Comparison of ENCODE assay signal across 23 mouse cellular contexts in the genomic region with DNA sequence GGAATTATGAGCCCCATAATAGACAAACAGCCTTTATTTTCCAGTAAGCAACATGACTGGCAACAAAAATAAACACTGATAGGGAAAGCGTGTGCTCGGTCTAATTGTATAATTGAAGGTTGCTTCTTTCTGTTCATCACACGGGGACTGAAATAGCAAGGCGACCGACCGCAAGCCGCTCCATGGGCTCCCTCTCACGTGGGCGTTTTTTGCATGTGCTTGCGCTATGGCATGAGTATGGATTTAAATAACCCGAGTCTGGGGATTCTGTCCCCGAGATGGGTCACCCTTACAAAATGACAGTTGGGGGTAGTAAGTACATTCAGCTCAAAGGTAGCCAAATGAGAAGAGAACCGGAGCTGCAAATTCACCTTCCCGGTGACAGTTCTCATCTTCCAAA.
"Had no signal": no experiment of that assay in that cellular context is flagged by ENCODE, and none has a peak within 500 bp of the region (broad histone marks: within the 10 kb centered on the region; RNA-seq: fewer than 3 reads in every experiment).

No protein-coding gene starts in this region.

- H3K36me3 ChIP-seq: limb, embryonic 12.5 days; limb, embryonic 15.5 days; midbrain, embryonic 10.5 days; neural tube, embryonic 12.5 days; neural tube, embryonic 15.5 days had no signal

- H3K9ac ChIP-seq: limb, embryonic 12.5 days; limb, embryonic 15.5 days; liver, embryonic 14.5 days; liver, postnatal 0 days; lung, embryonic 14.5 days; neural tube, embryonic 12.5 days; neural tube, embryonic 15.5 days had no signal

- H3K4me1 ChIP-seq: limb, embryonic 12.5 days; limb, embryonic 15.5 days; megakaryocyte, embryonic 14.5 days; neural tube, embryonic 12.5 days had no signal

- H3K27me3 ChIP-seq: limb, embryonic 12.5 days; limb, embryonic 15.5 days; megakaryocyte, embryonic 14.5 days; neural tube, embryonic 12.5 days; neural tube, embryonic 15.5 days had no signal

- ATAC-seq: liver, postnatal 0 days; lung, postnatal 0 days had no signal

- H3K4me3 ChIP-seq: limb, embryonic 12.5 days; limb, embryonic 15.5 days; megakaryocyte, embryonic 14.5 days; midbrain, embryonic 10.5 days; neural tube, embryonic 12.5 days; neural tube, embryonic 15.5 days had no signal

- DNase-seq: kidney, postnatal 14 days; kidney, postnatal 4 days; left cerebral cortex, postnatal 4 days; liver, postnatal 0 days; lung, embryonic 14.5 days; midbrain, embryonic 14.5 days; right cerebral cortex, adult 18-20 months; right cerebral cortex, postnatal 14 days; right cerebral cortex, postnatal 4 days; thymus, adult 2 months; thymus, postnatal 14 days; thymus, postnatal 4 days had no signal

- H3K4me2 ChIP-seq: limb, embryonic 12.5 days; limb, embryonic 15.5 days; liver, embryonic 11.5 days; lung, embryonic 14.5 days; neural tube, embryonic 12.5 days; neural tube, embryonic 15.5 days had no signal

- H3K27ac ChIP-seq: limb, embryonic 12.5 days; limb, embryonic 15.5 days; liver, embryonic 14.5 days; macrophage; midbrain, embryonic 10.5 days; neural tube, embryonic 12.5 days; neural tube, embryonic 15.5 days; stomach, postnatal 0 days had no signal

- H3K9me3 ChIP-seq: limb, embryonic 12.5 days; limb, embryonic 15.5 days; midbrain, embryonic 10.5 days; neural tube, embryonic 12.5 days; neural tube, embryonic 15.5 days had no signal
